Mouse (Mus musculus) ES-E14 (cell line): ENCODE results near the gene Cops7a.

Experiments used
- HCFC1 ChIP-seq: IDR thresholded peaks from 2 replicates; pipeline ENCODE4 v1.6.1; 2012; ENCODE audit warnings: low read length, inconsistent platforms, borderline replicate concordance; ENCODE audit not compliant: insufficient read depth
- ZNF384 ChIP-seq: IDR thresholded peaks from 2 replicates; pipeline ENCODE4 v1.6.1; 2012; ENCODE audit warnings: low read depth, low read length, inconsistent platforms

DNA sequence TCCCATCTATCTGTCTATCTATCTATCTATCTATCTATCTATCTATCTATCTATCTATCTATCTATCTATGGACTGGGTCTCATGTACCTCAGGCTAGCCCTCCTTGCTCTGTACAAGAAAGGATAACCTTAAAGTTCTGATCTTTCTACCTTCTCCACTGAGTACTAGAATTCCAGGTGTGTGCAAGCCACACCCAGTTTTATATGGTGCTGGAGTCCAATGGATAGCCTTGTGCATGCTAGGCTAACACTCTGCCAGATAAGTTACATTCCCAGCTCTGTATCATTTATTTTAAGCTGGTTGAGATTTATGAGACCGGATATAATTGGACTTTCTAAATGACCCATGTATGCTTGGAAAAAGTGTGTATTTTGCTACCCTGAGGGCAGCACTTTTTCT lies 23.7 kb downstream of the Cops7a start:
- TF ChIP-seq HCFC1 (no peak), ZNF384 (no peak)
